Mouse (Mus musculus) hindbrain, postnatal 0 days (tissue): ENCODE measurements around the gene Rin2. TPM values are rescaled to one million over a fixed set of nuclear protein-coding genes. Genes with fewer than 3 reads are reported as not detected.
A peak's percentile ranks its signal among the peaks of the same experiment; 100 is the strongest.
"Not testable (repeated sequence)": the region's sequence is repeated elsewhere in the genome, so short reads cannot be mapped to it uniquely, and the experiment has no call there.

Experiments used
- ATAC-seq: fragments of 200-750 bp; cut with Nextera tagmentation; 2 replicates; pipeline ENCODE4 v1.8.0; 2017; ENCODE audit warnings: mild to moderate bottlenecking, moderate TSS enrichment, moderate library complexity
- DNase-seq: peaks from one replicate; pipeline ENCODE4 v3.0.0-alpha.2; 2015; ENCODE audit warnings: low spot score
- H3K27ac ChIP-seq: fragments of 300-500 bp; sonication (generic); 2 replicates; pipeline ENCODE4 v1.5.1; 2014; ENCODE audit warnings: mild to moderate bottlenecking
- H3K27me3 ChIP-seq: fragments of 300-500 bp; sonication (generic); 2 replicates; pipeline ENCODE4 v1.6.1; 2014; ENCODE audit warnings: low read length, mixed read lengths; ENCODE audit not compliant: insufficient read depth
- H3K36me3 ChIP-seq: fragments of 300-500 bp; sonication (generic); 2 replicates; pipeline ENCODE4 v1.6.1; 2014; ENCODE audit warnings: low read length, mixed read lengths; ENCODE audit not compliant: insufficient read depth
- H3K4me1 ChIP-seq: fragments of 300-500 bp; sonication (generic); 2 replicates; pipeline ENCODE4 v1.6.1; 2014; ENCODE audit warnings: antibody characterized with exemption, low read length, mixed read lengths; ENCODE audit not compliant: insufficient read depth
- H3K4me2 ChIP-seq: fragments of 300-500 bp; sonication (generic); 2 replicates; pipeline ENCODE4 v1.6.1; 2014; ENCODE audit warnings: low read depth, mild to moderate bottlenecking, low read length, moderate library complexity, mixed read lengths
- H3K4me3 ChIP-seq: fragments of 300-500 bp; sonication (generic); 2 replicates; pipeline ENCODE4 v1.5.1; 2014; ENCODE audit warnings: low read length
- H3K9ac ChIP-seq: fragments of 300-500 bp; sonication (generic); replicated peaks from 2 replicates; pipeline ENCODE4 v1.6.1; 2014; ENCODE audit warnings: mild to moderate bottlenecking, low read length, moderate library complexity, mixed read lengths
- H3K9me3 ChIP-seq: fragments of 300-500 bp; sonication (generic); 2 replicates; pipeline ENCODE4 v1.6.1; 2016; ENCODE audit warnings: low read length, mixed read lengths
- CTCF ChIP-seq: IDR thresholded peaks from 2 replicates; pipeline ENCODE4 v1.5.1; 2016; ENCODE audit warnings: antibody characterized with exemption, control low read depth, low read depth
- WGBS: fragments of 180-500 bp; shearing (Covaris S2); extraction: QIAGEN DNeasy Blood & Tissue Kit; methylation state at CpG from one replicate; pipeline ENCODE4 v1.1.7; 2014; 5-methylcytosine and 5-hydroxymethylcytosine counted together
- polyA plus RNA-seq: library from polyadenylated mRNA; unstranded; fragments of >200 nt; fragmentation: Nextera tagmentation; extraction: Ambion mirVana; gene quantifications from 2 replicates; pipeline ENCODE4 v1.2.1, GENCODE M21; 2015
- total RNA-seq: library from RNA; depleted of rRNA; stranded (reverse); fragments of >200 nt; gene quantifications from 2 replicates; pipeline ENCODE4 v1.2.3, GENCODE M21; 2014

The Rin2 gene
- total and polyA plus RNA-seq, 2 experiments from 2014 or later: 9.4 to 11.7 TPM

DNA sequence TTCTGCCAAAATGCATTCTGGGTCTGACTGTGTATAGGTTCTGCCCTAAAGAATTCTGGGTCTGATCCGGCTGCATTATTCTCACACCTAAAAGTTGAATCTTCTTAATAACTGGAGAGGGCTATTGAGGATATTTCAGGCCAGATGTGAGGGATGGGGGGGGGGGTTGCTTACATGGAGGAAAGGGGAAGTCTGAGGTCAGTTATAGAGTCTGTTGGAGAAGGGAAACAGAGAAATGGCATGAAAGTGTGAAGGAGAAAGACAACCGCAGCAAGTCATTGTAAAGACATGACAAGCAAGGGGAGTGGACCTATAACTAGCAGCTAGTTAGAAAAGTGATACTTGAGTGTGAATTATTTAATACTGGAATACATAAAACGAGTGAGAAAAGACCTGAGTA is 36.5 kb downstream of the Rin2 start:
- H3K4me1 ChIP-seq: no peaks in the 10 kb centered on the region
- no peaks in the 10 kb centered on the region for H3K9me3 ChIP-seq
- no peak overlapping the region for H3K27ac ChIP-seq
- no peak overlapping the region for H3K4me3 ChIP-seq
- no peak overlapping the region for H3K9ac ChIP-seq
- no peak for TF ChIP-seq CTCF
- no peak overlapping the region for H3K4me2 ChIP-seq
- 76% methylated on average over 3 of the region's 3 CpGs for WGBS
- DNase-seq (no peak), ATAC-seq (no peak)
- H3K27me3 ChIP-seq: no peaks in the 10 kb centered on the region
- no peaks in the 10 kb centered on the region for H3K36me3 ChIP-seq

- Histone ChIP-seq H3K9me3 (no peaks in the 10 kb centered on the region), H3K4me2 (no peak overlapping the region), H3K36me3 (no peaks in the 10 kb centered on the region), H3K9ac (no peak overlapping the region), H3K4me1 (no peaks in the 10 kb centered on the region), H3K27ac (no peak overlapping the region), H3K4me3 (no peak overlapping the region), H3K27me3 (no peaks in the 10 kb centered on the region)
- DNase-seq (no peak), ATAC-seq (no peak)
- no peak for TF ChIP-seq CTCF
- 22% methylated on average over 3 of the region's 3 CpGs for WGBS
These were observed 37.0 kb downstream of the Rin2 start for GRCm38 (mm10) chr2:145712026-145712425.

DNA sequence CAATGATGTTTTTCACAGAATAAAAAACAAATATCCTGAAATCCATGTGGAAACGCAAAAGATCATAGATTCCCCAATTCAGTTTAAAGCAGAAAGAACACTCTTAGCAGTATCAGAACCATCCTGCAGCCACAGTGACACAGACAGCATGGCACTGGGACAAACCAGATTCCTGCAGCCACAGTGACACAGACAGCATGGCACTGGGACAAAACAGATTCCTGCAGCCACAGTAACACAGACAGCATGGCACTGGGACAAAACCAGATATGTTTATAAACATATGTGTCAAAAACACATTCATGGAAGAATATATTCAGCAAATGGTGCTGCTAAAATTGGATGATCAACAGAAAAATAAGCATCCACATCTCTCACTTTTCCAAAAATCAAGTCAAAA is 42.5 kb downstream of the Rin2 start:
- DNase-seq (no peak), ATAC-seq (no peak)
- Histone ChIP-seq H3K27me3 (no peaks in the 10 kb centered on the region), H3K4me2 (no peak overlapping the region), H3K36me3 (no peaks in the 10 kb centered on the region), H3K9ac (no peak overlapping the region), H3K4me1 (no peaks in the 10 kb centered on the region), H3K9me3 (no peaks in the 10 kb centered on the region), H3K27ac (no peak overlapping the region), H3K4me3 (no peak overlapping the region)
- WGBS: 94% methylated on average over 1 of the region's 1 CpGs
- no peak for TF ChIP-seq CTCF

GRCm38 (mm10) chr2:145718624-145719183 is 43.7 kb downstream of the Rin2 start:
- ATAC-seq: 0 out of 2 replicates have a peak, but pooled peaks have one; percentile 21
- Histone ChIP-seq H3K9ac (no peak overlapping the region), H3K4me1 (no peaks in the 10 kb centered on the region), H3K27ac (no peak overlapping the region), H3K4me3 (no peak overlapping the region), H3K9me3 (no peaks in the 10 kb centered on the region), H3K36me3 (no peaks in the 10 kb centered on the region), H3K27me3 (no peaks in the 10 kb centered on the region), H3K4me2 (no peak overlapping the region)
- no peak for DNase-seq
- TF ChIP-seq CTCF: no peak
- 80% methylated on average over 5 of the region's 5 CpGs for WGBS

DNA sequence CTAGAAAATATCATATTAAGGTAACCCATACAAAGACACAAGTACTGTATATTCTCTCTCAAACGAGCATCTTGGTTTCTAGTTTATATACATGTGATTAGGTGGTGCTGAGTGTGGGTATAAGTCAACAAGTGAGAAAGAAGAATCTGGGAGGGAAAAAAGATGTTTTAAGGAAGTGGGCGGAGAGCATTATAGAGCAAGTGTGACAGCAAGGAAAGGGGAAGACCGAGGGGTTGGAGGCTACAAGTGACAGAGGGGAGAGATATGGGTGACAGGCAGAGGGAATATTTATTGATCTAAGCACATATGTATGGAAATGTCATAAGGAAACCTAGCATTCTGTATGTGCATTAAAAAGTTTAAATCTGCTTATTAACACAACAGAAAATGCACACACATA is 45.1 kb downstream of the Rin2 start:
- no peaks in the 10 kb centered on the region for H3K4me1 ChIP-seq
- no peak overlapping the region for H3K4me2 ChIP-seq
- 77% methylated on average over 3 of the region's 3 CpGs for WGBS
- no peak overlapping the region for H3K4me3 ChIP-seq
- no peaks in the 10 kb centered on the region for H3K9me3 ChIP-seq
- no peak for TF ChIP-seq CTCF
- DNase-seq: no peak
- ATAC-seq: no peak
- H3K27ac ChIP-seq: no peak overlapping the region
- H3K9ac ChIP-seq: no peak overlapping the region
- no peaks in the 10 kb centered on the region for H3K27me3 ChIP-seq
- no peaks in the 10 kb centered on the region for H3K36me3 ChIP-seq

- H3K4me2 ChIP-seq: no peak overlapping the region
- H3K27ac ChIP-seq: no peak overlapping the region
- H3K4me3 ChIP-seq: no peak overlapping the region
- no peak for DNase-seq
- H3K9me3 ChIP-seq: no peaks in the 10 kb centered on the region
- no peaks in the 10 kb centered on the region for H3K36me3 ChIP-seq
- no peak for TF ChIP-seq CTCF
- no peaks in the 10 kb centered on the region for H3K27me3 ChIP-seq
- ATAC-seq: no peak
- H3K9ac ChIP-seq: no peak overlapping the region
- no peaks in the 10 kb centered on the region for H3K4me1 ChIP-seq
- WGBS: 90% methylated on average over 2 of the region's 2 CpGs
These were observed 45.7 kb downstream of the Rin2 start for GRCm38 (mm10) chr2:145720743-145721142.

GRCm38 (mm10) chr2:145722304-145722703 is 47.3 kb downstream of the Rin2 start:
- not testable (repeated sequence) for H3K36me3 ChIP-seq, H3K4me2 ChIP-seq, H3K27ac ChIP-seq, H3K9ac ChIP-seq, DNase-seq, ATAC-seq, H3K4me3 ChIP-seq, H3K9me3 ChIP-seq, H3K27me3 ChIP-seq, H3K4me1 ChIP-seq
- WGBS: 75% methylated on average over 2 of the region's 2 CpGs
